In the genomic region with DNA sequence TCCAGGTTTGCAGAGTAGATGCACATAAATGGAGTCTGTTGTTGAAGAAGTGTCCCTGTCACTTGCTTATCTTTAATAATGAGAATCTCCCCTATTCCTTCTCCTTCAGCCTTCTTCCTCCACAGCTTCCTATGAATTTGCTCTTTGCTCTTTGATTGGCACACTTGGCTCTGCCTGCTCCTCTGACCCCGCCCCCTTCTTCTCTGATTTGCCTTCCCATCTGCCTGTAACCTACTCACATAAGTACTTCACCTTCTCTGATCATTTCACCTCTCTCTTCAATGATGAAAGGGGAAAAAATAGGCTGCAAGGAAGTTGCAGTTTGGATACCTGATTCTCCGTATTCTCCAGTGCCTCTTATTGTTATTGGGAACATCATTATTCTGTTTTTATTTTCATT, we compare ENCODE assay signal across 21 mouse cellular contexts.
DNase-seq lines count a peak whose midpoint lies in the region; ATAC-seq and TF ChIP-seq lines count a peak whose summit lies in the region.
"Had no signal": no experiment of that assay in that cellular context is flagged by ENCODE, and none has a peak within 500 bp of the region (broad histone marks: within the 10 kb centered on the region; RNA-seq: fewer than 3 reads in every experiment).

No protein-coding gene starts in this region.

- WGBS in cerebellum, adult 2 months: 82% methylated on average over 2 of the region's 2 CpGs

- H3K4me3 ChIP-seq in cerebellum, adult 2 months (replicated peaks; ENCODE audit: insufficient read depth, low read depth, low read length): no peak overlapping the region
- H3K4me3 ChIP-seq: embryonic facial prominence, embryonic 13.5 days; forebrain, embryonic 12.5 days; heart, adult 2 months; heart, embryonic 15.5 days; hindbrain, embryonic 13.5 days; intestine, embryonic 15.5 days had no signal

- peak; percentile 6 to 8 for DNase-seq in cerebellum, postnatal 10 days
- DNase-seq in cerebellum, adult 2 months: no peak
- DNase-seq in thymus, postnatal 4 days: peak; percentile 37
- DNase-seq in thymus, postnatal 25 days: no peak
- no peak for DNase-seq in right cerebral cortex, postnatal 10 days (ENCODE audit: low spot score in 2 of 2)
- no peak for DNase-seq in adrenal gland, adult 18-20 months (ENCODE audit: low spot score in 2 of 2)
- DNase-seq: adrenal gland, postnatal 25 days; B cell, adult 2 months; cerebellum, adult 8-10 months; cerebellum, postnatal 25 days; gastrocnemius, postnatal 14 days; heart, adult 2 months; heart, postnatal 14 days had no signal

- H3K27me3 ChIP-seq in cerebellum, adult 2 months (ENCODE audit: control insufficient read depth, insufficient read depth, low read length): no peaks in the 10 kb centered on the region
- H3K27me3 ChIP-seq: embryonic facial prominence, embryonic 13.5 days; forebrain, embryonic 12.5 days; heart, embryonic 15.5 days; hindbrain, embryonic 13.5 days; intestine, embryonic 15.5 days had no signal

- H3K4me1 ChIP-seq in cerebellum, adult 2 months (ENCODE audit: control insufficient read depth, insufficient read depth, low read length): no peaks in the 10 kb centered on the region
- H3K4me1 ChIP-seq: embryonic facial prominence, embryonic 13.5 days; forebrain, embryonic 12.5 days; heart, embryonic 15.5 days; hindbrain, embryonic 13.5 days; intestine, embryonic 15.5 days had no signal

- no peak for TF ChIP-seq POLR2A in cerebellum, adult 2 months (IDR thresholded peaks at IDR 0.05; ENCODE audit: borderline replicate concordance, insufficient read depth, low read length)

- no peak overlapping the region for H3K27ac ChIP-seq in cerebellum, adult 2 months (ENCODE audit: insufficient read depth, low read length)
- H3K27ac ChIP-seq: embryonic facial prominence, embryonic 13.5 days; forebrain, embryonic 12.5 days; heart, adult 2 months; heart, embryonic 15.5 days; hindbrain, embryonic 13.5 days; intestine, embryonic 15.5 days had no signal

- TF ChIP-seq CTCF in cerebellum, adult 2 months (IDR thresholded peaks at IDR 0.05; ENCODE audit: borderline replicate concordance, insufficient read depth, low read depth, low read length): no peak

- 0 out of 2 replicates have a peak, but pooled peaks have one; percentile 18 for ATAC-seq in common myeloid progenitor, adult 5-6 weeks (replicated peaks; ENCODE audit: low read depth, poor library complexity, severe bottlenecking)
- ATAC-seq: CD4-positive, CD25-positive, alpha-beta regulatory T cell, adult 4 months; forebrain, embryonic 16.5 days; intestine, embryonic 15.5 days had no signal

Comparison
In these comparisons a context has a peak if more than half of its experiments do, and no peak if none do; other contexts are left out.
1. DNase-seq: peak in cerebellum, postnatal 10 days (2 of 2) and thymus, postnatal 4 days (single experiment); none in cerebellum, adult 2 months (0 of 2), thymus, postnatal 25 days (single experiment), right cerebral cortex, postnatal 10 days (0 of 2) and adrenal gland, adult 18-20 months (0 of 2).